Mouse (Mus musculus): ENCODE data around the gene Tmem270. TPM values are rescaled to one million over a fixed set of nuclear protein-coding genes. Genes with fewer than 3 reads are reported as not detected.

Gene Tmem270
- total and polyA plus RNA-seq, 3 experiments: not detected

DNA sequence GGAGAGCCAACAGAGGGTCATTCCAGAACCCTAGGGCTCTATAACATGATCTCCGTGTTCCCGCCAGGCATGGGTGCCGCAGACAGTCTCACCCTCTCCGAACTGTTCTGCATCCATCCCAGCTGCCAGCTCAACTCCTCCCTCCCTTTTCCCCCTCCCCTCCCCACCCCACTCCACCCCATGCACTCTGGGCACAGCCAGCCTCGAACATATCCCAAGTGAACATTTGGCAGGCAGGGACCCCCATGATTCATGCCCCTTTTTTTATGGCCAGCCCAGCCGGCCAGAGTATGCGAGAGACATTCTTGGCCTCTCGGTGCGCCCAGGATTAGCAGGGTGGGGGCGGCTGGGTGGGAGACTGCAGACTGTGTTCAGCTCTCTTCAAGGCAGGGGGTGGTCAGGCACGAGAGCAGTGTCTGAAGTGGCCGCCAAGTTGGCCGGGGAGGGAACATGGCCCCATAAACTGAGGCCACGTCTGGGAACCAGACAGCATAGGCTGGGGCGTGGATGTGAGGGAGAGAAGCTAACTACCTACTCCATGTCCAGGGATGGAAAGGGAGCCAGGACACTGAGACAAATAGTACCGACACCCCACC is 44.5 kb downstream of the Tmem270 start:
- Histone ChIP-seq H3K4me1 (ENCODE audit: control insufficient read depth in 1 of 2, insufficient read depth in 2 of 2) (no peaks in the 10 kb centered on the region), H3K4me2 (ENCODE audit: insufficient read depth, low read depth, poor library complexity, severe bottlenecking) (no peak overlapping the region), H3K27me3 (replicated peaks) (peaks cover 82% of the 10 kb centered on the region), H3K36me3 (replicated peaks in 1 of 2; ENCODE audit: control insufficient read depth in 1 of 2, insufficient read depth in 1 of 2, low read length in 1 of 2) (no peaks in the 10 kb centered on the region), H3K9me3 (replicated peaks; ENCODE audit: low read length) (peaks cover 4% of the 10 kb centered on the region), H3K79me2 (replicated peaks; ENCODE audit: control insufficient read depth, extremely low read depth, insufficient read depth, poor library complexity, severe bottlenecking) (no peaks in the 10 kb centered on the region), H3K4me3 (replicated peaks in 1 of 3; ENCODE audit: low read depth in 2 of 3, low read length in 2 of 3, poor library complexity in 1 of 3) (no peak overlapping the region), H3K27ac (ENCODE audit: insufficient read depth, low read depth) (no peak overlapping the region), H3K9ac (ENCODE audit: insufficient read depth, low read depth) (no peak overlapping the region)
- in situ Hi-C loops (cut with MboI; ENCODE audit: low pct_ligation_motif_present, low pct_unique_long_range_greater_than_20kb, low sequenced_read_pairs): no loop called here
- dilution Hi-C loops (cut with MboI; ENCODE audit: extremely low pct_ligation_motif_present, extremely low pct_unique_long_range_greater_than_20kb, low sequenced_read_pairs): no loop called here
- TF ChIP-seq CHD2 (IDR thresholded peaks at IDR 0.05; ENCODE audit: low read length) (no peak), E2F4 (IDR thresholded peaks at IDR 0.05; ENCODE audit: insufficient replicate concordance, low read depth, low read length) (no peak)
- no peak for DNase-seq (ENCODE audit: extremely low read depth)

DNA sequence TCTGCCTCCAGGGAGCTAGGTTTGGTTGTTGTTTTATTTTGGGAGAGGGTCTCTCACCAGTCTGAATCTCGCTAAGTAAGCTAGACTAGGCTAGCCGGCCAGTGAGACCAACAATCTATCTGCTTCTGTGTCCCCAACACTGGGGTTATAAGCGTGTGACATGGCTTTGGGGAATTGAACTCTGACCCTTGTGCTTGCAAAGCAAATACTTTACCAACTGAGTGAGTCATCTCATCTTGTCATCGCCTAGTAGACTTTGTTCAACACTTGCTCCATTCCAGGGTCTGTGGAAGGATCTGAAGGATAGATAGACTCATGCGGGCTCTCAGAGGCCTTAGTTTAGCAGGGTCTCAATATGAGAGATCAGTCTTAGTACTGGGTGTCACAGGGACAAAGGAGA is 47.3 kb downstream of the Tmem270 start:
- in situ Hi-C loops (cut with MboI; ENCODE audit: low pct_ligation_motif_present, low pct_unique_long_range_greater_than_20kb, low sequenced_read_pairs) (no loop called here), dilution Hi-C loops (cut with MboI; ENCODE audit: extremely low pct_ligation_motif_present, extremely low pct_unique_long_range_greater_than_20kb, low sequenced_read_pairs) (no loop called here)
- H3K9ac ChIP-seq (ENCODE audit: insufficient read depth, low read depth): no peak overlapping the region
- peaks cover 71% of the 10 kb centered on the region for H3K27me3 ChIP-seq (replicated peaks)
- TF ChIP-seq MAFK (IDR thresholded peaks at IDR 0.05; ENCODE audit: insufficient replicate concordance, low read length): no peak
- TF ChIP-seq ELF1 (IDR thresholded peaks at IDR 0.05; ENCODE audit: low read depth, low read length): no peak
- TF ChIP-seq POLR2A (IDR thresholded peaks at IDR 0.05; ENCODE audit: low read depth, low read length): no peak
- TF ChIP-seq NELFE (IDR thresholded peaks at IDR 0.05; ENCODE audit: low read depth, low read length): no peak
- TF ChIP-seq ZNF384 (IDR thresholded peaks at IDR 0.05; ENCODE audit: low read depth, low read length): no peak
- no peak for TF ChIP-seq POLR2AphosphoS2 (IDR thresholded peaks at IDR 0.05; ENCODE audit: low read depth, low read length)
- TF ChIP-seq MXI1 (IDR thresholded peaks at IDR 0.05; ENCODE audit: low read depth, low read length): no peak
- TF ChIP-seq JUND (conservative IDR thresholded peaks at IDR 0.05; ENCODE audit: low read depth, low read length): no peak
- TF ChIP-seq SIN3A (IDR thresholded peaks at IDR 0.05; ENCODE audit: low read length): no peak
- no peak for TF ChIP-seq MEF2A (IDR thresholded peaks at IDR 0.05; ENCODE audit: borderline replicate concordance, low read depth, low read length)
- no peak for TF ChIP-seq RCOR1 (conservative IDR thresholded peaks at IDR 0.05; ENCODE audit: low read depth, low read length)
- TF ChIP-seq KAT2A (IDR thresholded peaks at IDR 0.05; ENCODE audit: insufficient replicate concordance, low read length): no peak
- no peak for TF ChIP-seq CHD1 (IDR thresholded peaks at IDR 0.05; ENCODE audit: low read depth, low read length)
- TF ChIP-seq UBTF (IDR thresholded peaks at IDR 0.05; ENCODE audit: low read depth, low read length): no peak
- TF ChIP-seq MAX (IDR thresholded peaks at IDR 0.05; ENCODE audit: low read length): no peak
- H3K79me2 ChIP-seq (replicated peaks; ENCODE audit: control insufficient read depth, extremely low read depth, insufficient read depth, poor library complexity, severe bottlenecking): no peaks in the 10 kb centered on the region
- H3K9me3 ChIP-seq (replicated peaks; ENCODE audit: low read length): peaks cover 14% of the 10 kb centered on the region
- no peak overlapping the region for H3K4me3 ChIP-seq (replicated peaks in 1 of 3; ENCODE audit: low read depth in 2 of 3, low read length in 2 of 3, poor library complexity in 1 of 3)
- no peak overlapping the region for H3K27ac ChIP-seq (ENCODE audit: insufficient read depth, low read depth)
- no peak for DNase-seq (ENCODE audit: extremely low read depth)
- no peak overlapping the region for H3K4me2 ChIP-seq (ENCODE audit: insufficient read depth, low read depth, poor library complexity, severe bottlenecking)
- no peaks in the 10 kb centered on the region for H3K36me3 ChIP-seq (replicated peaks in 1 of 2; ENCODE audit: control insufficient read depth in 1 of 2, insufficient read depth in 1 of 2, low read length in 1 of 2)
- peaks cover 0 to 5% of the 10 kb centered on the region in 2 experiments; a peak in 2 of 4 replicates for H3K4me1 ChIP-seq (ENCODE audit: control insufficient read depth in 1 of 2, insufficient read depth in 2 of 2)

Measured in CH12.LX (cell line).